Mouse (Mus musculus): ENCODE results near the gene Cblc. TPM values are rescaled to one million over a fixed set of nuclear protein-coding genes. Genes with fewer than 3 reads are reported as not detected.

Gene Cblc
- polyA plus RNA-seq, 2 experiments, result 5.9 to 8.6 TPM

GRCm38 (mm10) chr7:19818875-19819274 is 22.3 kb upstream of the Cblc start:
- no peak for DNase-seq (ENCODE audit: low spot score)
- Histone ChIP-seq H3K9me3 (ENCODE audit: control insufficient read depth, low read length) (0 out of 2 replicates have a peak, but pooled peaks cover 5% of the 10 kb centered on the region), H3K9ac (ENCODE audit: low read depth, low read length, severe bottlenecking) (no peak overlapping the region), H3K4me3 (replicated peaks; ENCODE audit: low read length) (no peak overlapping the region), H3K27me3 (ENCODE audit: control insufficient read depth, insufficient read depth, low read length) (peaks cover 27% of the 10 kb centered on the region), H3K27ac (replicated peaks; ENCODE audit: low read depth, low read length) (no peak overlapping the region), H3K4me2 (replicated peaks; ENCODE audit: low read depth, low read length, severe bottlenecking) (no peak overlapping the region), H3K36me3 (ENCODE audit: control insufficient read depth, insufficient read depth, low read length) (no peaks in the 10 kb centered on the region), H3K4me1 (ENCODE audit: control insufficient read depth, insufficient read depth, low read length) (peaks cover 29% of the 10 kb centered on the region)
- ATAC-seq (ENCODE audit: low FRiP score, low read depth), result no peak
- TF ChIP-seq POLR2A (IDR thresholded peaks at IDR 0.05; ENCODE audit: borderline replicate concordance, extremely low read depth, insufficient read depth, insufficient read length), result no peak
- 84% methylated on average over 7 of the region's 7 CpGs for WGBS

DNA sequence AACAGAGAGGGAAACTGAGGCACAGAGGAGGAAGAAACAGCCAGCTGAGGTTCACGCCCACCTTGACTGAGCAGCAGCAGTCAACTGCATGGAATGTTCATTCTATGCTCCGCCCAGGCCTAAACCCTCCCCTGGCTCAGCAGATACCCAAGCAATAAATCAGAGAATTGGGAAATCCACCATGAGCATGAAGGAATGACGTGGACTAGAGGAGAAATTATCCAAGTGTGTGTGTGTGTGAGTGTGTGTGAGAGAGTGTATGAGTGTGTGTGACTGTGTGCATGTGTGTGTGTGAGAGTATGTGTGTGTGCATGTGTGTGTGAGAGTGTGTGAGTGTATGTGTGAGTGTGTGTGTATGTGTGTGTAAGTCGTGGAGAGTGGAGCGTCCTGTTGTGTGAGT is 21.8 kb upstream of the Cblc start:
- Histone ChIP-seq H3K27ac (replicated peaks; ENCODE audit: low read depth, low read length) (no peak overlapping the region), H3K4me1 (ENCODE audit: control insufficient read depth, insufficient read depth, low read length) (peaks cover 25% of the 10 kb centered on the region), H3K4me3 (replicated peaks; ENCODE audit: low read length) (no peak overlapping the region), H3K4me2 (replicated peaks; ENCODE audit: low read depth, low read length, severe bottlenecking) (no peak overlapping the region), H3K27me3 (ENCODE audit: control insufficient read depth, insufficient read depth, low read length) (peaks cover 24% of the 10 kb centered on the region), H3K36me3 (ENCODE audit: control insufficient read depth, insufficient read depth, low read length) (no peaks in the 10 kb centered on the region), H3K9ac (ENCODE audit: low read depth, low read length, severe bottlenecking) (no peak overlapping the region), H3K9me3 (ENCODE audit: control insufficient read depth, low read length) (0 out of 2 replicates have a peak, but pooled peaks cover 5% of the 10 kb centered on the region)
- no peak for TF ChIP-seq POLR2A (IDR thresholded peaks at IDR 0.05; ENCODE audit: borderline replicate concordance, extremely low read depth, insufficient read depth, insufficient read length)
- 75% methylated on average over 5 of the region's 5 CpGs for WGBS
- no peak for DNase-seq (ENCODE audit: low spot score)
- ATAC-seq (ENCODE audit: low FRiP score, low read depth), result no peak

DNA sequence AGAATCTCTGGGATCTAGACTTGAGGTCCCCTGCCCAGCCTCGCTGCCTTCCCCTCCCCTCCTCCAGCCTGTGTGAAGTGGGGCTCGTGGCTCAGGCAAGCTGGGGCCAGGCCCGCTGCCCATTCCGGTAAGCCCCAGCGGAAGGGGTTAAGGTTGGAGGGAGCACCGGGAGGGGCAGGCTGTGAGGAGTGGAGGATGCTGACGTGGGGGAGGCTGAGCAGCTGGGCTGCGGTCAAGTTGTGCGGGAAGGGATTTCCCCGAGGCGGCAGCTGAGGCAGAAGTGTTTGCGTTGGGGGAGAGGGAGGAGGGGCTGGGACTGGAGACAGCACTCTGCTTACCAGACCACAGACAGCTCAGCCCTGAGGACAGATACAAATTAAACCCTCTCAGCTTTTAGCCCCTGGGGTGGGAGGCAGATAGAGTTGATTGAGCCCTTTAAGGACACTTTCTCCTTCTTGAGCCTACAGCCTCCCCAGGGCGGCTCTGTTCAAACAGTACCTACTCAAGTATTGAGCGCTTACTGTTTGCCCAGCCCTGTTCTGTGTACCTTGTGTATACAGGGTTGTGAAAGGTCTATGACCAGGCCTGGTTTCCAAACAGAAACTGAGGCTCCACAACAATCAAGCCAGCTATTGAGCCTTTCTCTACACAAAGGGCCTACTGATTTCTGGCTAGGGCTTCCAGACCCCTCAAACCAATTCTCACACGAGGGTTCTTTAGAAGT is 20.9 kb upstream of the Cblc start:
- TF ChIP-seq POLR2A (IDR thresholded peaks at IDR 0.05; ENCODE audit: borderline replicate concordance, extremely low read depth, insufficient read depth, insufficient read length), result no peak
- Histone ChIP-seq H3K27ac (replicated peaks; ENCODE audit: low read depth, low read length) (0 out of 2 replicates have a peak overlapping the region, but pooled peaks have one; percentile 4), H3K9me3 (ENCODE audit: control insufficient read depth, low read length) (0 out of 2 replicates have a peak, but pooled peaks cover 5% of the 10 kb centered on the region), H3K4me3 (replicated peaks; ENCODE audit: low read length) (peak overlapping the region; percentile 39), H3K36me3 (ENCODE audit: control insufficient read depth, insufficient read depth, low read length) (no peaks in the 10 kb centered on the region), H3K4me1 (ENCODE audit: control insufficient read depth, insufficient read depth, low read length) (peaks cover 17% of the 10 kb centered on the region), H3K4me2 (replicated peaks; ENCODE audit: low read depth, low read length, severe bottlenecking) (peak overlapping the region; percentile 69), H3K9ac (ENCODE audit: low read depth, low read length, severe bottlenecking) (peak overlapping the region; percentile 28), H3K27me3 (ENCODE audit: control insufficient read depth, insufficient read depth, low read length) (peaks cover 15% of the 10 kb centered on the region)
- peak; percentile 71 for ATAC-seq (ENCODE audit: low FRiP score, low read depth)
- peak; percentile 71 for DNase-seq (ENCODE audit: low spot score)
- WGBS, result 8% methylated on average over 15 of the region's 15 CpGs

DNA sequence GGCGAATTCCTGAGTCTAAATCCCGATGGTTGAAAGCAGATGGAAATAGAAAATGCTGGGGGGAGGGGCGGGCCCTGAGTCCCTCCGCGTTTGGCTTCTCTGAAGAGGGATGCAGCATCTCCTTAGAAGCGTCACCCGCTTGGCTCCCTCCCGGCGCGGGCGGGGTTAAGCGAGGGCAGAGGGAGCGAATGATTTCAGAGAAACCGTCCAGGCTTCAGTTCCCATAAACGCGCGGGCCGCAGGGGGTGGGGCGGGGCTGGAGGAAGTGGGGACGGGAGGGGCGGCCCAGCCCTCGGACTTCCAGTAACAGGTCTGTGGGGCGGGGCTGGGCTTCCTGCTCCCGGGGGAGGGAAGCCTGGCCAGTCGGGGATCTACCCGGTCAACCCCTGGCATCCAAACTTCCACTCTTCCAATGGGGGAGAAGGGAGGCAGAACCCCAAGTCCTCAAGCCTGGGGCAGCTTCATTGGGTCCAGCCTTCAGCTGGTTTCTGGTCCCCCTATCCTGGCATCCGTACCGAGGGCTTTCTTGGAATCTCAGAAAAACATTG is 19.7 kb upstream of the Cblc start:
- peak overlapping the region; percentile 18; the same call in 1 of the 2 replicates for H3K9ac ChIP-seq (ENCODE audit: low read depth, low read length, severe bottlenecking)
- ATAC-seq (ENCODE audit: low FRiP score, low read depth), result peak; percentile 70
- no peak for TF ChIP-seq POLR2A (IDR thresholded peaks at IDR 0.05; ENCODE audit: borderline replicate concordance, extremely low read depth, insufficient read depth, insufficient read length)
- peak overlapping the region; percentile 69 for H3K4me2 ChIP-seq (replicated peaks; ENCODE audit: low read depth, low read length, severe bottlenecking)
- peaks cover 14% of the 10 kb centered on the region for H3K27me3 ChIP-seq (ENCODE audit: control insufficient read depth, insufficient read depth, low read length)
- H3K27ac ChIP-seq (replicated peaks; ENCODE audit: low read depth, low read length), result peak overlapping the region; percentile 38; the same call in 1 of the 2 replicates
- no peaks in the 10 kb centered on the region for H3K36me3 ChIP-seq (ENCODE audit: control insufficient read depth, insufficient read depth, low read length)
- H3K4me1 ChIP-seq (ENCODE audit: control insufficient read depth, insufficient read depth, low read length), result peaks cover 17% of the 10 kb centered on the region
- DNase-seq (ENCODE audit: low spot score), result peak; percentile 68
- WGBS, result 1% methylated on average over 27 of the region's 28 CpGs
- 0 out of 2 replicates have a peak, but pooled peaks cover 5% of the 10 kb centered on the region for H3K9me3 ChIP-seq (ENCODE audit: control insufficient read depth, low read length)
- peak overlapping the region; percentile 39 for H3K4me3 ChIP-seq (replicated peaks; ENCODE audit: low read length)

GRCm38 (mm10) chr7:19815296-19816223 is 19.0 kb upstream of the Cblc start:
- Histone ChIP-seq H3K9me3 (ENCODE audit: control insufficient read depth, low read length) (0 out of 2 replicates have a peak, but pooled peaks cover 3% of the 10 kb centered on the region), H3K27ac (replicated peaks; ENCODE audit: low read depth, low read length) (0 out of 2 replicates have a peak overlapping the region, but pooled peaks have one; percentile 15), H3K36me3 (ENCODE audit: control insufficient read depth, insufficient read depth, low read length) (no peaks in the 10 kb centered on the region), H3K4me1 (ENCODE audit: control insufficient read depth, insufficient read depth, low read length) (peaks cover 20% of the 10 kb centered on the region), H3K4me3 (replicated peaks; ENCODE audit: low read length) (peak overlapping the region; percentile 39), H3K4me2 (replicated peaks; ENCODE audit: low read depth, low read length, severe bottlenecking) (peak overlapping the region; percentile 69), H3K9ac (ENCODE audit: low read depth, low read length, severe bottlenecking) (peak overlapping the region; percentile 18; the same call in 1 of the 2 replicates), H3K27me3 (ENCODE audit: control insufficient read depth, insufficient read depth, low read length) (peaks cover 19% of the 10 kb centered on the region)
- no peak for DNase-seq (ENCODE audit: low spot score)
- no peak for TF ChIP-seq POLR2A (IDR thresholded peaks at IDR 0.05; ENCODE audit: borderline replicate concordance, extremely low read depth, insufficient read depth, insufficient read length)
- WGBS, result 32% methylated on average over 17 of the region's 17 CpGs
- no peak for ATAC-seq (ENCODE audit: low FRiP score, low read depth)

All from limb, embryonic 14.5 days (tissue).